Mouse (Mus musculus): Measurements from ENCODE around the gene Tspan33. TPM values are rescaled to one million over a fixed set of nuclear protein-coding genes. Genes with fewer than 3 reads are reported as not detected.
"Not testable (repeated sequence)": the region's sequence is repeated elsewhere in the genome, so short reads cannot be mapped to it uniquely, and the experiment has no call there.

Tspan33 gene
- polyA plus RNA-seq, 1 experiment from 2014 or later = 18.5 TPM

DNA sequence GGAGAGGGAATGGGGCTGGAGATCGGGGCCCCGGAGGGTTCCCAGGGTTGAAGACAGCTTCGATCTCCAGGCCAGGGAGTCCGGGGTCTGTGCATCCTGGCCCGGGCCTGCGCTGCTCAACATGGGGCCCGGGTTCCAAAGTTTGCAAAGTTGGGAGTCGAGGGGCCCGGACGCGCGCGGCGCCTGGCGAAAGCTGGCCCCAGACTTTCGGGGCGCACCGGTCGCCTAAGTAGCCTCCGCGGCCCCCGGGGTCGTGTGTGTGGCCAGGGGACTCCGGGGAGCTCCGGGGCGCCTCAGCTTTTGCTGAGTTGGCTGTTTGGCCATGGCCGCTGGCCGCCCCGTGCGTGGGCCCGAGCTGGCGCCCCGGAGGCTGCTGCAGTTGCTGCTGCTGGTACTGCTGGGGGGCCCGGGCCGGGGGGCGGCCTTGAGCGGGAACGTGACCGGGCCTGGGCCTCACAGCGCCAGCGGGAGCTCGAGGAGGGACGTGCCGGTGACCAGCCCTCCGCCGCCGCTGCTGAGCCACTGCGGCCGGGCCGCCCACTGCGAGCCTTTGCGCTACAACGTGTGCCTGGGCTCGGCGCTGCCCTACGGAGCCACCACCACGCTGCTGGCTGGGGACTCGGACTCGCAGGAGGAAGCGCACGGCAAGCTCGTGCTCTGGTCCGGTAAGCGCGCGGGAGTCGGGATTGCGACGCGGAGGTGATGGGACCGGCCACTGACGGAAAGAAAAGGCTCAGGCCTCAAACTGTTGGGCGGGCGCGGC, 41.8 kb downstream of the Tspan33 start:
- H3K4me2 ChIP-seq (replicated peaks; ENCODE audit: low read depth, low read length) = peak overlapping the region; percentile 89
- H3K36me3 ChIP-seq (ENCODE audit: insufficient read depth, low read length) = 0 out of 2 replicates have a peak, but pooled peaks cover 6% of the 10 kb centered on the region
- ATAC-seq (ENCODE audit: low FRiP score, low TSS enrichment) = peak; percentile 90
- peak overlapping the region; percentile 99 for H3K27ac ChIP-seq (ENCODE audit: low read length)
- WGBS = under 1% methylated on average over 75 of the region's 75 CpGs
- no peaks in the 10 kb centered on the region for H3K9me3 ChIP-seq (ENCODE audit: low read length)
- peaks cover 28% of the 10 kb centered on the region for H3K4me1 ChIP-seq (ENCODE audit: insufficient read depth, low read length)
- H3K9ac ChIP-seq (replicated peaks; ENCODE audit: low read length) = peak overlapping the region; percentile 99
- H3K4me3 ChIP-seq (ENCODE audit: low read length) = peak overlapping the region; percentile 92
- no peaks in the 10 kb centered on the region for H3K27me3 ChIP-seq (ENCODE audit: insufficient read depth, low read length)

DNA sequence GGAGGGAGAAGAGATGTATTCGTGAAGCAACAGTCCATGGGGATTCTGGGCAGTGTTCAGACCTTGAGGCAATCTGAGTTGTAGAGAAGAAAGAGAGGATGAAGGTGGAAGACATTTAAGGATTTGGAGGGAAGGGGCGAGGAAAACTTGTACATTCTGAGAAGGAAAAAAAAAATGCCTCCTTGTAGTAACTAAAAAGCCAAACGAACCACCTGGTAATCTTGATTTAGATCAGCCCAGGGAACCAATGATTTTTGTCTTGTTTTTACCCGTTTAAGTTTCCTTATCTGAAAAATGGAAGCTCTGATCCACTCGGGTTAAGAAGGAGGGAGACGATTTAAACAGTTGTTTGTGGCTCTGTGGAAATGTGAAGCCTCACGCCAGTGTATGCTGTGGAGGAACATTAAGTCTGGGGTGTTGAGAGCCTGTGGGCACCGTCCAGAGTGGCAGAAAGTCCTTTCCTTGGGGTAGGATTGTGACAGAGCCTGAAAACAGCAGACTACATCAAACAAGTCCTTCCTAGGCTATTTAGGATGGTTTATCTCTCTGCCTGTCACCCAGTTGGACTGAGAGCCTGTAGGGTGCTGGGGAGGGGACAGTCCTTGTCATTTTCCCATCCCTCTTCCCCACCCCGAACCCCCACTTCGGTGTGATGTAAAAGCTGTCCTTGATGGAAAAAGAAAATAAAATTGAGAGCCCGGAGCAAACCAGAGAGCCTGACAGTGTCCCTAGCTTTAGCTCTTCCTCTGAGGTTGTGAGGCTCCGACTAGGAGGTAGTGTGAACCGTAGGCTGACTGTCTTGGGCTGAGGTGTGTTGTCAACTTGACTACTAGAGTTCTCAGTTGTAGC, 42.8 kb downstream of the Tspan33 start:
- Histone ChIP-seq H3K9ac (replicated peaks; ENCODE audit: low read length) (peak overlapping the region; percentile 99), H3K4me3 (ENCODE audit: low read length) (peak overlapping the region; percentile 92), H3K27ac (ENCODE audit: low read length) (peak overlapping the region; percentile 99), H3K9me3 (ENCODE audit: low read length) (no peaks in the 10 kb centered on the region), H3K4me2 (replicated peaks; ENCODE audit: low read depth, low read length) (peak overlapping the region; percentile 89), H3K4me1 (ENCODE audit: insufficient read depth, low read length) (peaks cover 28% of the 10 kb centered on the region), H3K27me3 (ENCODE audit: insufficient read depth, low read length) (no peaks in the 10 kb centered on the region), H3K36me3 (ENCODE audit: insufficient read depth, low read length) (0 out of 2 replicates have a peak, but pooled peaks cover 6% of the 10 kb centered on the region)
- 8% methylated on average over 13 of the region's 13 CpGs for WGBS
- ATAC-seq (ENCODE audit: low FRiP score, low TSS enrichment) = no peak

DNA sequence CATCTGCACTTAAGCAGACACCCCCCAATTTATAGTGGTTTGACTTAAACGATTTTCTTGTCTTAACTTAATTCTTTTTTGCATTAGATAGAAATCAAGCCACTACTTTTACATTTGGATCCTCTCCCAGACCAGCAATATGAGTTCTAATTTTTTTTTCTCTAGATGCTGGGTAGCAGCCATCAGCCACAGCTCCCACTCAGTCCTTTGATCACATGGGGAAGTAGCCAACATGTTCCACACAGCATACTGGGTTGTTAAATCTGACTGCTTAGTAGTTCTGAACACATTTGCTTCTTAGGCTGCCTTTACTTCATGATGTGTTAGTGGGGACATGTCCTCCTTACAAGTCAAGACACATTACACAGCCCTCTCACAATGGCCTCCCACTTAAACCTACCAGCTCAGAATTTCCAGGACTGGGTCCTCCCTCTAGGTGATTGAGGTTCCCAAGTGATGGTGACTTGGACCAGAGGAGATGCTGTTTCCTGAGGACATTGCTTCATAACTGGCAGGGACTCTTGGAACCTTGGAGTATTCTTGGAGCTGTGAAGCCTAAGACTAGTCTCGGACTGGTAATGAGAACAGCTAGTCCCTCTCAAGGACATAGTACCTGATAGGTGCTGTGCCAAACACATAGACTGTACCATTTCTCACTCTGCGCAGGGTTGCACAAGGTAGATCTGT, 57.6 kb downstream of the Tspan33 start:
- Histone ChIP-seq H3K9me3 (ENCODE audit: low read length) (peaks cover 9% of the 10 kb centered on the region), H3K4me1 (ENCODE audit: insufficient read depth, low read length) (no peaks in the 10 kb centered on the region), H3K9ac (replicated peaks; ENCODE audit: low read length) (no peak overlapping the region), H3K27me3 (ENCODE audit: insufficient read depth, low read length) (no peaks in the 10 kb centered on the region), H3K27ac (ENCODE audit: low read length) (no peak overlapping the region), H3K4me2 (replicated peaks; ENCODE audit: low read depth, low read length) (no peak overlapping the region), H3K36me3 (ENCODE audit: insufficient read depth, low read length) (peaks cover 28% of the 10 kb centered on the region), H3K4me3 (ENCODE audit: low read length) (no peak overlapping the region)
- 88% methylated on average over 3 of the region's 3 CpGs for WGBS
- no peak for ATAC-seq (ENCODE audit: low FRiP score, low TSS enrichment)

DNA sequence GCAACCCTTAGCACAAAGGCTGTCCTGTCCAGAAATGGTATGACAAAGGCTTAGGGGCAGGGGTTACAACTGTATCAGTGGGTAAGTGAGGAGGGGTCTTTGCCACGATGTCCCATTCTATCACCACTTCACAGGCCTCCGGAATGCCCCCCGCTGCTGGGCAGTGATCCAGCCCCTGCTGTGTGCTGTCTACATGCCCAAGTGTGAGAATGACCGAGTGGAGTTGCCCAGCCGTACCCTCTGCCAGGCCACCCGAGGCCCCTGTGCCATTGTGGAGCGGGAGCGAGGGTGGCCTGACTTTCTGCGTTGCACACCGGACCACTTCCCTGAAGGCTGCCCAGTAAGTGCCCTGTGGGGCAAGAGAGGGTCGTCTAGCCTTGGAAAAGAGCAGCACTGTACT, 59.3 kb downstream of the Tspan33 start:
- H3K4me1 ChIP-seq (ENCODE audit: insufficient read depth, low read length) = no peaks in the 10 kb centered on the region
- H3K4me3 ChIP-seq (ENCODE audit: low read length) = no peak overlapping the region
- WGBS = 90% methylated on average over 11 of the region's 11 CpGs
- H3K27ac ChIP-seq (ENCODE audit: low read length) = no peak overlapping the region
- H3K36me3 ChIP-seq (ENCODE audit: insufficient read depth, low read length) = peaks cover 45% of the 10 kb centered on the region
- ATAC-seq (ENCODE audit: low FRiP score, low TSS enrichment) = no peak
- H3K27me3 ChIP-seq (ENCODE audit: insufficient read depth, low read length) = no peaks in the 10 kb centered on the region
- H3K9ac ChIP-seq (replicated peaks; ENCODE audit: low read length) = no peak overlapping the region
- H3K4me2 ChIP-seq (replicated peaks; ENCODE audit: low read depth, low read length) = no peak overlapping the region
- H3K9me3 ChIP-seq (ENCODE audit: low read length) = peaks cover 5% of the 10 kb centered on the region

DNA sequence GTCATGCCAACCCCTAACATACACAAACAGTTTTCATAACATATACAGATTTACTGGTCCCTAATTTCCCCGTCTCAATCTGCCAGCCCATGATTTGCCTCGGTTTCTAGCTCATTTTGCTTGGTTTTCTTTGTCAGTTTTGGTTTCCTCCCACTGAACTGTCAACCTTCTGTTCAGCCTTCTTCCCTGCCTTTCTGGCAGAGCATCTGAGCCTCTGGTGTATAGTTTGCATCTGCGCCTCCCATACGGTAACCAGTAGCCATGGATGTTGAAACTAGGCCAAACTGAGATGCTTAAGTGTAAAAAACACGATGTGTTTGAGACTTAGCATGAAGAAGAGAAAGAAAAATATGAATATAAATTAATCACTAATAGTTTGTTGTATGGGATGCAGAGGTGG, 62.0 kb downstream of the Tspan33 start:
- Histone ChIP-seq H3K36me3 (ENCODE audit: insufficient read depth, low read length) (peaks cover 56% of the 10 kb centered on the region), H3K27ac (ENCODE audit: low read length) (no peak overlapping the region), H3K27me3 (ENCODE audit: insufficient read depth, low read length) (no peaks in the 10 kb centered on the region), H3K9ac (replicated peaks; ENCODE audit: low read length) (no peak overlapping the region), H3K9me3 (ENCODE audit: low read length) (no peaks in the 10 kb centered on the region), H3K4me1 (ENCODE audit: insufficient read depth, low read length) (no peaks in the 10 kb centered on the region), H3K4me3 (ENCODE audit: low read length) (no peak overlapping the region), H3K4me2 (replicated peaks; ENCODE audit: low read depth, low read length) (no peak overlapping the region)
- no peak for ATAC-seq (ENCODE audit: low FRiP score, low TSS enrichment)
- WGBS = 80% methylated on average over 5 of the region's 5 CpGs

DNA sequence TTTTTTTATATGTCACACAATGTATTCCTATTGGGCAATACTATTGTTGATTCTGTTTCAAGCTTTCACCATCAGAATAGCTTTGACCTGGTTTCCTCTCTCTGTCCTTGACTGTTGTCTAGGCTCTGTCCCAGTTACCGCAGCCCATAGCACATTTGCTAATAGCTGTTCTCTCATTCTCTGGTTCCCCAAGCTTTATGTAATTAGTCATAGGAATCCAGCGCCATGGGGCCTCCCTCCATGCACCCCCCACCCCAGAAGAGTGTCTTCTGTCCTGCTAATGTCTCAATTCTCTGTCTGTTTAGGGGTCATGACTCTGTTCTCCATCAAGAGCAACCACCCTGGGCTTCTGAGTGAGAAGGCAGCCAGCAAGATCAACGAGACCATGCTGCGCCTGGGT, 62.5 kb downstream of the Tspan33 start:
- no peaks in the 10 kb centered on the region for H3K4me1 ChIP-seq (ENCODE audit: insufficient read depth, low read length)
- ATAC-seq (ENCODE audit: low FRiP score, low TSS enrichment) = no peak
- WGBS = 90% methylated on average over 4 of the region's 4 CpGs
- H3K9ac ChIP-seq (replicated peaks; ENCODE audit: low read length) = no peak overlapping the region
- no peak overlapping the region for H3K4me2 ChIP-seq (replicated peaks; ENCODE audit: low read depth, low read length)
- no peaks in the 10 kb centered on the region for H3K9me3 ChIP-seq (ENCODE audit: low read length)
- H3K27ac ChIP-seq (ENCODE audit: low read length) = no peak overlapping the region
- H3K36me3 ChIP-seq (ENCODE audit: insufficient read depth, low read length) = peaks cover 58% of the 10 kb centered on the region
- no peak overlapping the region for H3K4me3 ChIP-seq (ENCODE audit: low read length)
- H3K27me3 ChIP-seq (ENCODE audit: insufficient read depth, low read length) = no peaks in the 10 kb centered on the region

DNA sequence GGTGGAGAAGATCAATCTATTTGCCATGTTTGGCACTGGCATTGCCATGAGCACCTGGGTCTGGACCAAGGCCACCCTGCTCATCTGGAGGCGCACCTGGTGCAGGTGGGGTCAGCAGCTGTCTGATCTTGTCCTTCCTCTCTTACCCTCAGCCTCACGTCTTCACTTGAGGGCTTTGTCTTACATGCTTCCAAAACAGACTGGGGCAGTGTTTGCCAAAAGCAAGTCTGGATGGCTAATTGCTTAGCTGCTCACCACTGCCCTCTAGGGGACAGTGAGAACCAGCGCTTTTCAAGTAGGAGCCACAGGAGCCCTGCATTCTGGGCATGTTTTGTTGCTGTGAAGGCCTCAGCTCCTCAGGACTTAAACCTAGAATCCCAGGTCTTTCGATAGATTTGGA, 64.4 kb downstream of the Tspan33 start:
- H3K9me3 ChIP-seq (ENCODE audit: low read length) = no peaks in the 10 kb centered on the region
- peak; percentile 21 for ATAC-seq (ENCODE audit: low FRiP score, low TSS enrichment)
- WGBS = 51% methylated on average over 4 of the region's 4 CpGs
- no peaks in the 10 kb centered on the region for H3K27me3 ChIP-seq (ENCODE audit: insufficient read depth, low read length)
- no peaks in the 10 kb centered on the region for H3K4me1 ChIP-seq (ENCODE audit: insufficient read depth, low read length)
- no peak overlapping the region for H3K4me3 ChIP-seq (ENCODE audit: low read length)
- H3K27ac ChIP-seq (ENCODE audit: low read length) = no peak overlapping the region
- no peak overlapping the region for H3K4me2 ChIP-seq (replicated peaks; ENCODE audit: low read depth, low read length)
- no peak overlapping the region for H3K9ac ChIP-seq (replicated peaks; ENCODE audit: low read length)
- H3K36me3 ChIP-seq (ENCODE audit: insufficient read depth, low read length) = peaks cover 57% of the 10 kb centered on the region

DNA sequence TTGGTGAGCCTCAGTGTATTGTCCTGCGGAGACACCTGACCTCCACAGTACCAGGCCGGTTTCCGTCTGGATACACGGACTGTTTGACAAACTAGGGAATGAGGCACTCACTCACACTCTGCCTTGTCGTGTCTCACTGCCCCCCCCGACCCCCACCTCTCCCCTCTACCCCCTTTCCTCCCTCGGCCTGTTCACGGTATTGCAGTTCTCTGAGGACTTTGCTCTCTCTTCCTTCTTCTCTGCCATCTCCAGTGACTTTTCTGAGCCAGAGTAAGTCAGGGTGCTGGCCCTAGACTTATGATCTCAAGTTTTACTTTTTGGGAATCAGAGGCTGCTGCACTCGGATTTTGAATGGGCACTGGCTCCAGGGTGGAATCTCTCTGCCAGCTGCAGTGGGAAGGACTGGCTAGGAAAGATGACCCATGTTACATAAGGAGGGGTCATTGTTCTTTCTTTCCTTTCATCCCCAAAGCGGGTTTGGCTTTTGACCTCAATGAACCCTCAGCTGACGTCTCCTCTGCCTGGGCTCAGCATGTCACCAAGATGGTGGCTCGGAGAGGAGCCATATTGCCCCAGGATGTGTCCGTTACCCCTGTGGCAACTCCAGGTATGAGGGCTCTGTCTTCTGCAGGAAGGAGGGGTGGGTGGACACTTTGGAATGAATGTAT, 65.1 kb downstream of the Tspan33 start:
- no peak overlapping the region for H3K9ac ChIP-seq (replicated peaks; ENCODE audit: low read length)
- H3K4me3 ChIP-seq (ENCODE audit: low read length) = no peak overlapping the region
- no peaks in the 10 kb centered on the region for H3K9me3 ChIP-seq (ENCODE audit: low read length)
- no peak overlapping the region for H3K27ac ChIP-seq (ENCODE audit: low read length)
- H3K36me3 ChIP-seq (ENCODE audit: insufficient read depth, low read length) = peaks cover 57% of the 10 kb centered on the region
- WGBS = 83% methylated on average over 13 of the region's 13 CpGs
- no peaks in the 10 kb centered on the region for H3K27me3 ChIP-seq (ENCODE audit: insufficient read depth, low read length)
- H3K4me1 ChIP-seq (ENCODE audit: insufficient read depth, low read length) = no peaks in the 10 kb centered on the region
- no peak overlapping the region for H3K4me2 ChIP-seq (replicated peaks; ENCODE audit: low read depth, low read length)
- peak; percentile 37 for ATAC-seq (ENCODE audit: low FRiP score, low TSS enrichment)

DNA sequence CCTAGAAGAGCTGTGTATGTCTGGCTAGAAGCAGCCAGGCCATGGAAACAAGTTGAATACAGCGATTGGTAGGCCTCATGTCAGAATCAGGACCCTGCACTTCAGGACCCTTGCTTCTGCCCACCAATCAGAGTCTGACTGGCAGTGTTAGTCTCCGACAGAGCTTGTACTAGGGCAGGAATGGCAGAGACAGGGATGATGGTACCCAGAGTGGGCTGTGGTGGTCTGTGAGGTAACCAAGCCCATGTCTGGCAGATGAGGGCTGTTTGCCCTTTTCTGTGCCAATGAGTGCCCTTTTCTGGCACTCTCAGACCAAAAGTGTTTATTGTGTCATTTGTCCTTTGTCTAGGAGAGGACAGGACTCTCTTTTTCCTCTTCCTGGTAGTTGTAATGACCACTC, 66.4 kb downstream of the Tspan33 start:
- H3K27ac ChIP-seq (ENCODE audit: low read length); H3K27me3 ChIP-seq (ENCODE audit: insufficient read depth, low read length); H3K4me2 ChIP-seq (replicated peaks; ENCODE audit: low read depth, low read length); H3K9ac ChIP-seq (replicated peaks; ENCODE audit: low read length); H3K4me3 ChIP-seq (ENCODE audit: low read length); H3K4me1 ChIP-seq (ENCODE audit: insufficient read depth, low read length); ATAC-seq (ENCODE audit: low FRiP score, low TSS enrichment); H3K9me3 ChIP-seq (ENCODE audit: low read length): not testable (repeated sequence)
- H3K36me3 ChIP-seq (ENCODE audit: insufficient read depth, low read length) = peaks cover 44% of the 10 kb centered on the region
- 93% methylated on average over 2 of the region's 2 CpGs for WGBS

All from kidney, embryonic 16.5 days (tissue).